Mouse (Mus musculus) heart, adult 2 months (tissue): ENCODE measurements around the gene Dact3. TPM values are rescaled to one million over a fixed set of nuclear protein-coding genes. Genes with fewer than 3 reads are reported as not detected.

Source experiments
- DNase-seq, 2 experiments: peaks; one replicate each; pipeline ENCODE4 v3.0.0; 2021
- H3K27ac ChIP-seq: fragments of 200-600 bp; 2 replicates; pipeline ENCODE4 v1.8.1; 2022
- H3K27me3 ChIP-seq: fragments of 200-500 bp; 2 replicates; pipeline ENCODE4 v1.6.1; 2012; ENCODE audit warnings: mild to moderate bottlenecking, low read length, inconsistent platforms, mixed read lengths; ENCODE audit not compliant: control insufficient read depth, insufficient read depth
- H3K36me3 ChIP-seq: fragments of 200-500 bp; 2 replicates; pipeline ENCODE4 v1.6.1; 2012; ENCODE audit warnings: low read length, inconsistent platforms; ENCODE audit not compliant: control insufficient read depth, insufficient read depth
- H3K4me1 ChIP-seq: fragments of 200-500 bp; 2 replicates; pipeline ENCODE4 v1.6.1; 2011; ENCODE audit warnings: low read length; ENCODE audit not compliant: control insufficient read depth, insufficient read depth
- H3K4me3 ChIP-seq: fragments of 200-600 bp; 2 replicates; pipeline ENCODE4 v1.8.1; 2022
- H3K79me2 ChIP-seq: fragments of 200-500 bp; replicated peaks from 2 replicates; pipeline ENCODE4 v1.6.1; 2012; ENCODE audit warnings: mild to moderate bottlenecking, inconsistent platforms, low read length, moderate library complexity, mixed read lengths; ENCODE audit not compliant: control insufficient read depth, insufficient read depth
- H3K9ac ChIP-seq: fragments of 200-500 bp; 2 replicates; pipeline ENCODE4 v1.6.1; 2012; ENCODE audit warnings: low read depth, mild to moderate bottlenecking, control low read depth, inconsistent platforms, low read length, mixed read lengths
- CTCF ChIP-seq: fragments of 200-600 bp; IDR thresholded peaks from 2 replicates; pipeline ENCODE4 v1.8.1; 2022; ENCODE audit warnings: antibody characterized with exemption, mild to moderate bottlenecking, moderate library complexity
- EP300 ChIP-seq: fragments of 200-500 bp; IDR thresholded peaks from 2 replicates; pipeline ENCODE4 v1.6.1; 2011; ENCODE audit warnings: low read depth, low read length, control low read depth; ENCODE audit not compliant: insufficient read depth
- POLR2A ChIP-seq: fragments of 200-500 bp; IDR thresholded peaks from 2 replicates; pipeline ENCODE4 v1.6.1; 2011; ENCODE audit warnings: mild to moderate bottlenecking, low read depth, low read length, control low read depth; ENCODE audit not compliant: insufficient read depth
- WGBS: fragments of 180-500 bp; shearing (Covaris S2); methylation state at CpG from one replicate; pipeline ENCODE4 v1.1.7; 2018; 5-methylcytosine and 5-hydroxymethylcytosine counted together
- intact Hi-C: fragments of 180-260 bp; cut with DNase I; formaldehyde crosslinking; loops from one replicate; pipeline ENCODE4 v1.15.1; 2025
- polyA plus RNA-seq: library from polyadenylated mRNA; depleted of rRNA; stranded (reverse); fragments of >200 nt; gene quantifications from 2 replicates; pipeline ENCODE4 v1.2.3, GENCODE M21; 2012
- total RNA-seq, 2 experiments: library from RNA; stranded (reverse); gene quantifications; 2 replicates each; pipeline ENCODE4 v1.2.3; 2021

Gene Dact3
- total and polyA plus RNA-seq, 3 experiments: 8.6 to 19.6 (median 12.1) TPM

DNA sequence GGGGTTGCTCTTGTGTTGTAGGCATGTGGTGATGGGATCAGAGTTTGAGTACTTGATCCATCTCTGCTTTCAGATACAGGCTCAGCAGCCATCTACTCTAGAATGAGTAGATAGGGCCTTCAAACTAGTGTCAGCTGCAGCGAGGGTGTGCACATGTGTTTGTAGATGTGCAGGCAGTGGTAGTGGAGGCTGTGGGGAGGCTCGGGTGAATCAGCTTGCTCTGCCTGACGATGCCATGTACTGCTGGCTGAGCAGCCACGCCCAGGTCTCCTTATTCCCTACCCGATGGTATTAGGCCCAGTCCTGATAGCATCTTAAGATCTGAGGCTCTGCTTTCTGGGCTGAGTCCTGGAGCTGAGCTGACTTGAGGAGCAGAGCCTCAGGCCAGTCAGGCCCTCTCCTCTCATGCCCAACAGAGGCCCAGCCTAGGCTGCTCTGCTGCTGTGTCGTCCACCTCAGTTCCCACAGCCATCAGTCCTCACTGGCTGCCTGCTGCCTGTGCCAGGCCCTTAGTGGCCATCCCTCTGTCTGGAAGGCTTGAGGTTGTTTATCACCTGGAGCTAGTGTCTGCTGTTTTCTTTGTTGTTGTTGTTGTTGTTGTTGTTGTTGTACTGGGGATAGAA, 36.2 kb upstream of the Dact3 start:
- no peak overlapping the region for H3K9ac ChIP-seq
- no peak overlapping the region for H3K27ac ChIP-seq
- no peaks in the 10 kb centered on the region for H3K27me3 ChIP-seq
- H3K4me1 ChIP-seq: peaks cover 8% of the 10 kb centered on the region
- WGBS: 77% methylated on average over 6 of the region's 6 CpGs
- no peak for TF ChIP-seq EP300
- no peak for TF ChIP-seq POLR2A
- TF ChIP-seq CTCF: no peak
- H3K79me2 ChIP-seq: no peaks in the 10 kb centered on the region
- DNase-seq: no peak
- H3K36me3 ChIP-seq: no peaks in the 10 kb centered on the region
- H3K4me3 ChIP-seq: no peak overlapping the region
- intact Hi-C loops: no loop called here

DNA sequence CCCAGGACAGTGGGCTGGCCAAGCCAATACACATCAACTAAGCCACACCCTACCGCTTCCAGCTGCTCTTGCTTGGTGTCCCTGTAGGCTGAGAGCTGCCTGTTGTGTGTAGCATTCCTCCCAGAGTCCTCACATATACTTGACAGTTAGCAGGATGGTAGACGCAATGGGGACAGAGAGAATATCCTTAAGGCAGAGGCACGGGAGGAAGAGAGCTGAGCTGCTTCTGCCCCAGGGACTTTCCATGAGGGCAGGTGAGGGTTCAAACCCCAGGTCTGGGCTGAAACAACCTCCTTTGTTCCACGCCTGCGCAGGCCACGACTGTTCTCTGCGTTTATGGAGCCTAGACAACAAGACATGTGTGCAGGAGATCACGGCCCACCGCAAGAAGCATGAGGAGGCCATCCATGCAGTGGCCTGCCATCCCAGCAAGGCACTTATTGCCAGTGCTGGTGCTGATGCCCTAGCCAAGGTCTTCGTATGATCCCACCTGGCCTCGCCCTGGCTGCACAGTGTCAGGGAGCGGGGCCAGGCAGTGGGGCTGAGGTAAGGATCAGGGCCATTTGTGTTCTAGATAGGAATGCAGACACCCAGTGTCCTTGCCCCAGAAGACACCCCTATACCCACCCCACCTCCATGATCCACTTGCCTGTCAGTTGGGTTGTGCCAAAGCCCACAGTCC, 35.5 kb upstream of the Dact3 start:
- no peaks in the 10 kb centered on the region for H3K27me3 ChIP-seq
- no peak for DNase-seq
- no peaks in the 10 kb centered on the region for H3K79me2 ChIP-seq
- TF ChIP-seq CTCF (no peak), EP300 (no peak), POLR2A (no peak)
- 90% methylated on average over 12 of the region's 12 CpGs for WGBS
- no peak overlapping the region for H3K4me3 ChIP-seq
- intact Hi-C loops: no loop called here
- H3K9ac ChIP-seq: no peak overlapping the region
- H3K4me1 ChIP-seq: peaks cover 8% of the 10 kb centered on the region
- no peaks in the 10 kb centered on the region for H3K36me3 ChIP-seq
- no peak overlapping the region for H3K27ac ChIP-seq

DNA sequence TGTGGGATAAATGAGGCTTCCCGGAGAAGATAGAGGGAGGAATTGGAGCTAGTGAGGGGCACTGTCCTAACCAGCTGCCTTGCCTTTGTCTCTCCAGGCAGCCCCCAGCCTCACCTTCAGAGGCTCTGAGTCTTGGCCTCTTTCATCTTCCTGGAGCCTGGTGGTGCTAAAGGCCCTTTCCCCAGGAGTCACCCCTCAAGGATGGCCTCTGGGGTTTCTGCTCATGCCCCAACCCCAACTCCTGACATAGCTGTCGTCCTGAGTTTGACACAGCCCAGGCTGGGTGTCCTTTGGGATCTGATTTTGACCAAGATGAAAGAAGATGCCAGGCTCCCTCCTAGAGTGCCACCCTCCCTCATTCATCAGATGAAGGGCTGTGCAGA, 35.0 kb upstream of the Dact3 start:
- Histone ChIP-seq H3K4me3 (no peak overlapping the region), H3K4me1 (peaks cover 8% of the 10 kb centered on the region), H3K79me2 (no peaks in the 10 kb centered on the region), H3K27ac (no peak overlapping the region), H3K27me3 (no peaks in the 10 kb centered on the region), H3K36me3 (no peaks in the 10 kb centered on the region), H3K9ac (no peak overlapping the region)
- intact Hi-C loops: no loop called here
- DNase-seq: no peak
- 88% methylated on average over 2 of the region's 2 CpGs for WGBS
- no peak for TF ChIP-seq POLR2A

DNA sequence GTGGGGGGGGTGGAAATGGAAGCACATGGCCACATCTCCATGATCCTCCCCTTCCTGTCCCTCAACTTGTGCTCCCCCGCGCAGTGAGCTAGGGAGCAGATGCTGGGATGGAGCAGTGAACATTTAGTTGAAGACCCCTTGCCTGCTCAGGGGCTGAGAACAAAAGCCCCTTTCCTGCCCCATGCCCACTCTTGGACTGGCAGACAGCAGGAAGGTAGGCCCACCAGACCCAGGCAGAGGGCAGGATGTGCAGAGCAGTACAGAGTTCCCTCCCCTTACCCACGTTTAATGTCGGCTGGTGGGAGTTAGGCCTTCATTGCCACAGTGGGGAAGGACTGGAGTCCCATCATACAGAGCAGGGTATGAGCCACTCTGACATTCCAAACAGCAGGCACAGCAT, 34.0 kb upstream of the Dact3 start:
- no peaks in the 10 kb centered on the region for H3K79me2 ChIP-seq
- WGBS: 49% methylated on average over 4 of the region's 4 CpGs
- intact Hi-C loops: no loop called here
- no peak for DNase-seq
- no peak overlapping the region for H3K4me3 ChIP-seq
- TF ChIP-seq POLR2A: no peak
- no peak for TF ChIP-seq CTCF
- no peak for TF ChIP-seq EP300
- no peaks in the 10 kb centered on the region for H3K36me3 ChIP-seq
- H3K9ac ChIP-seq: no peak overlapping the region
- no peaks in the 10 kb centered on the region for H3K27me3 ChIP-seq
- H3K4me1 ChIP-seq: peaks cover 8% of the 10 kb centered on the region
- H3K27ac ChIP-seq: peak overlapping the region; percentile 51; the same call in 1 of the 2 replicates

DNA sequence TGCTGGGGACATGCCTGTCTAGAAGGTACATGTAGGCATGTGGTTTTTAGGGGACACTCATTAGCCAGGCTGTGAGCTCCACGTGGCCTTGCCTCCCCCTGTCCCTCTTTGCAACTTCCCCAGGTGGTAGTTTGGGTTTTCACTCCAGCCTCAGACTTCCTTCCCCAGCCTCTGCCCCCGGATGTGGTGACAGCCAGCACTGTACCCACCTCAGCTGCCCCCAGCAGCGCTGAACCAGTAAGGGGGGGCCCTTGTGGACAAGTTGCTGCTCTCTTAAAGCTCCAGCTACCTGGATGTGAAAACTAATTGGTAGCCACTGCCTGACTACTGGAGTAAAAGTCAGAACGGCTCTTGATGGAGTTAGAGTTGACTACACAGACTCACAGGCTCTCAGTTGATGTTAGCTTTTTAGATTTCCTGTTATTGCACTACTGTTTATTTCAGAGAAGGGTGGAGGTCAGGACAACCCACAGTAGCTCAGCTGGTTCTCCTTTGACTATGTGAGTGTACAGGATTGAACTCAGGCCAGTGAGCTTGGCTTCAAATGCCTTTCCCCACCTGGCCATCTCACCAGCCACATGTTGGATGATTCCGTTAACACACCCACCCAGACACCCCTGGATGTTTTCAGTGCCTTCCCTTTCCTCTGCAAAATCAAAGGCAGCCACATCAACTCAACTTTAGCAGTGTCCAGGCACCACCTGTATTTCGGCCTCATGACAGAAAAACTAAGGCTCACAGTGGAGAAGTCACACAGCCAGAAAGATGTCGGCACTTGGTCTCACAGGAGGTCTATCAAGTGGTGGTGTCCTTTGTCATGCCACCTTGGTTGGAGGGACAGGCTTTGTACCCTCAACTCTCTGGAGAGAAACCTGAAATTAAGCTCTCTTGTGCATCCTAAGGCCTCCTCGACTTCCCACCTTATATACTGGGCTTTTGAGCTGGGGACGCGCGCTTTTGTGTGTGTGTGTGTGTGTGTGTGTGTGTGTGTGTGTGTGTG, 33.3 kb upstream of the Dact3 start:
- DNase-seq: peak in 1 of 2 experiments; percentile 68
- Histone ChIP-seq H3K27me3 (no peaks in the 10 kb centered on the region), H3K27ac (peak overlapping the region; percentile 51), H3K36me3 (no peaks in the 10 kb centered on the region), H3K4me1 (peaks cover 8% of the 10 kb centered on the region), H3K9ac (peak overlapping the region; percentile 85), H3K79me2 (no peaks in the 10 kb centered on the region), H3K4me3 (0 out of 2 replicates have a peak overlapping the region, but pooled peaks have one; percentile 16)
- intact Hi-C loops: loop anchor here (2.0 kb wide), 1 partner anchor 15 kb away; no protein-coding TSS in a partner anchor
- TF ChIP-seq EP300: no peak
- TF ChIP-seq POLR2A: no peak
- no peak for TF ChIP-seq CTCF
- 25% methylated on average over 11 of the region's 11 CpGs for WGBS
